Mouse (Mus musculus) liver, adult 2 months (tissue): ENCODE data around the gene Fcgr4.
"Not testable (repeated sequence)": the region's sequence is repeated elsewhere in the genome, so short reads cannot be mapped to it uniquely, and the experiment has no call there.

ENCODE experiments used
- CTCF ChIP-seq: fragments of 200-500 bp; IDR thresholded peaks from 2 replicates; pipeline ENCODE4 v1.5.1; 2011; ENCODE audit warnings: low read depth, low read length, control low read depth
- POLR2A ChIP-seq: fragments of 200-500 bp; IDR thresholded peaks from 2 replicates; pipeline ENCODE4 v1.6.1; 2011; ENCODE audit warnings: low read length, control low read depth; ENCODE audit not compliant: insufficient read depth; ENCODE audit errors: extremely low read depth

GRCm38 (mm10) chr1:171069508-171069907 lies 50.8 kb downstream of the Fcgr4 start:
- TF ChIP-seq CTCF, POLR2A: not testable (repeated sequence)
